Mouse (Mus musculus): ENCODE results near the gene Olfr600.
"Not testable (repeated sequence)": the region's sequence is repeated elsewhere in the genome, so short reads cannot be mapped to it uniquely, and the experiment has no call there.

The Olfr600 gene

DNA sequence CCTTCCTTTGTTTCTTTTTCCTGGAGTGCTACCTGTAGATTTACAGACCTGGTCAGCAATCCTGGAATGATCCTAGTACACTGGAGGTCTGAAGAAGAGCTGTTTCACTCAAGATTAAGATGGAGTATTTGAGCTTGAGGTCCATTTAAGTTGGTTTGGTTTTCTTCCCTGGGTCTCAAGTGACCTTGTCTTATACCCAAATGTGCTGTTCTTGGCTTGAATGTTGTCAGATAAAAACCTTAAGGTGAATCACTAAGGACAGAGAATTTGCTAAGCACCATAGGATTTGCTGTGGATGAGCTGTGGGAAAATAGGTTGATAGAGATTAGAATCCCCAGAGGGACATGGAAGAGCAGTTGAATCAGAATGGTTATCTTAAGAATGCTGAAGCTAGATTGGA, at the start of gene Olfr600:
TSS of gene Olfr600 (minus strand) at position 101 of the 400 bp plus-strand sequence.
- DNase-seq (ENCODE audit: low spot score): no peak

- no peak for DNase-seq (ENCODE audit: low spot score)
These were observed 49.5 kb upstream of the Olfr600 start for GRCm38 (mm10) chr7:103398981-103399380.

DNA sequence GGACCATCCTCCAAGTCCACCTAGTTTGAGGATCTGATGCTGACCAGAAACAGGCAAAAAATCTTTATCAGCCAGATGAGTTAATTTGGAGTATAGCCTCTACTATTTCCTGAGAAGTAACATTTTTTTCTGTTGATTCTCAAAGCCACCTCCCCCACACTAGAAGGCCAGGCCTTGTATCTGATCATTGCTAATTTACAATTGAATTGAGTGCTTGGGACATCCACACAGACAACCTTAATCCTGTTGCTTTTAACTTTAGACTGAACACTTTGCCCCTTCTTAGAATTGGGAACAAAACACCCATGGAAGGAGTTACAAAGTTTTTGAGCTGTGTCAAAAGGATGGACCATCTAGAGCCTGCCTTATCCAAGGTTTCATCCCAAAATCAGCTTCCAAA, 48.3 kb upstream of the Olfr600 start:
- DNase-seq (ENCODE audit: low spot score): no peak

- no peak for DNase-seq (ENCODE audit: low spot score)
These were observed 36.6 kb upstream of the Olfr600 start, which contains the start of gene Olfr603 for GRCm38 (mm10) chr7:103386077-103386476. Gene Olfr603 (minus strand): TSS chr7:103386177.

GRCm38 (mm10) chr7:103362555-103362954, 13.1 kb upstream of the Olfr600 start, which contains the start of gene Olfr601:
Gene Olfr601 (minus strand): TSS chr7:103362655.
- no peak for DNase-seq (ENCODE audit: low spot score)

- no peak for DNase-seq (ENCODE audit: low spot score)
These were observed 13.9 kb downstream of the Olfr600 start, which contains the start of gene Olfr599 for GRCm38 (mm10) chr7:103335617-103336016. Gene Olfr599 (plus strand): TSS chr7:103335917.

- DNase-seq (ENCODE audit: low spot score): no peak
These were observed 26.2 kb downstream of the Olfr600 start, which contains the start of gene Olfr598 for GRCm38 (mm10) chr7:103323268-103323667. Gene Olfr598 (plus strand): TSS chr7:103323568.

DNA sequence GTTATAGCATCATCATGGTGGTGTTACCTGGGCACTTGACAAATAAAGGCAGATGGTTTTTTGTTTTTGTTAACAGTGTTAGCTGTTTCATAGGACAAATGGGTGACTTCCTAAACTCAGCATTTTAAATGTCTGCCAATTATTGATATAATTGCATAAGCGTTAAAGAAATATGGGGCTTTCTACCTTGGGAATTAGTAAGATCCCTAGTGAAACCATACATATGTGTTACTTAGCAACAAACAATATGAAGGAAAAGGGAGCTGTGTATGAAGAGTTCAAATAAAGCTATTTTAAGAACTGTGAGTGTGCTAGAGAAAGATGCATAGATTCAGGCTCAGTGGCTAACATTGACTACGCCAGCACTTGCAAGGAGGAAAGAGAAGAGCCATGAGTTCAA, 33.5 kb downstream of the Olfr600 start, which contains the start of gene Olfr597:
TSS of gene Olfr597 (plus strand) at position 301 of the 400 bp plus-strand sequence.
- DNase-seq (ENCODE audit: low spot score): not testable (repeated sequence)

DNA sequence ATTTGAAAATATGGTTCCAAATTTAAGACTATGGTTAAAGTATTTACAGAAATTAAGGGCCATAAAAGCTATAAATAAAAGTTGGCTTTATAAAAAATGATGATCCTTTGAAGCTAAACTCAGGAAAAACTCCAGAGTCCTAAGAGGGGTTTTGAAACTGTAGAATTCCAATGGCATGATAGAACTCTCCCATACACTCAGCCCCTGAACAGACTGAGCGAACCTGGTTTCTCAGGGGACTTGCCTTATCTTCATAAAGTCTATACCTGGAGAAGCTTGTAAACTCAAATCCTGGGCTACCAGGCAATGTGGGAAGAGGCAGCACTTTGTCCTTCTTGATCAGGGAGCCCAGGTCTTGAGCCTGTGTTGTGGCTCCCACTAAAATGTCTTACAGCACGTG, 44.1 kb downstream of the Olfr600 start, which contains the start of gene Olfr596:
TSS of gene Olfr596 (plus strand) at position 301 of the 400 bp plus-strand sequence.
- not testable (repeated sequence) for DNase-seq (ENCODE audit: low spot score)

Measured in ovary, adult 18-20 months (tissue).